Mouse (Mus musculus) megakaryocyte, embryonic 14.5 days (primary cell): Measurements from ENCODE around the gene Gm11437.

Source experiments
- FLI1 ChIP-seq: IDR thresholded peaks from 2 replicates; pipeline ENCODE4 v1.6.1; 2012; ENCODE audit warnings: low read length, inconsistent platforms, mixed read lengths
- GATA1 ChIP-seq: IDR thresholded peaks from 3 replicates; pipeline ENCODE4 v1.6.1; 2012; ENCODE audit warnings: mixed read lengths, low read length, inconsistent platforms, borderline replicate concordance

DNA sequence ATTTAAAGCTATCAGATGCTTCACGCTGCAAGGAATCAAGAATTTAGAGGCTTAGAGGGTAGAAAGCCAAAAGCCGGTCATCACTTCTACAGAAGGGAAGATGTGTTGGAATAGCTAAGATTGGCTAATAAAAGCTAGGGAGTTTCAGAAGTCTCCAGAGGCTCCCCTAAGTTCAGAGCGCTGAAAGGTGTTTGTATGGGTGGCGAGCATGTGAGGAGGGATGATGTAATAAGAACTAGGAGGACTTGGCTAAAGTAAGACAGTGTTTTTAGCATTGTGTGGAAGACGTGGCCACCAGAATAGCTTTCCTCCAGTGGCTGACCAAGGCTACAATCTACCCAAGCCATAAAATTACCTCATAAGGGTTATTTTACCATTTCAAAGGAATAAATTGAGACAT lies 53.7 kb downstream of the Gm11437 start:
- no peak for TF ChIP-seq GATA1
- no peak for TF ChIP-seq FLI1
